Mouse (Mus musculus) R1 (cell line): Measurements from ENCODE around the gene Olfr1377.
A peak's percentile ranks its signal among the peaks of the same experiment; 100 is the strongest.
"Not testable (repeated sequence)": the region's sequence is repeated elsewhere in the genome, so short reads cannot be mapped to it uniquely, and the experiment has no call there.

Source experiments
- DNase-seq: peaks from one replicate; pipeline ENCODE4 v3.0.0-alpha.2; 2018; ENCODE audit warnings: low read depth, low spot score

Olfr1377 gene

GRCm38 (mm10) chr11:50981667-50982066 is at the start of gene Olfr1377:
Gene Olfr1377 (plus strand): TSS chr11:50981967.
- no peak for DNase-seq

- no peak for DNase-seq
Measured at GRCm38 (mm10) chr11:50932040-50932439, 49.7 kb upstream of the Olfr1377 start.

GRCm38 (mm10) chr11:50938435-50938834 is 43.3 kb upstream of the Olfr1377 start:
- no peak for DNase-seq

GRCm38 (mm10) chr11:50939621-50940366 is 42.0 kb upstream of the Olfr1377 start:
- peak; percentile 68 for DNase-seq

- no peak for DNase-seq
Measured at GRCm38 (mm10) chr11:50942386-50942785, 39.4 kb upstream of the Olfr1377 start.

- DNase-seq = no peak
Measured at GRCm38 (mm10) chr11:50943506-50943905, 38.3 kb upstream of the Olfr1377 start, which contains the start of gene 4933414I15Rik. Gene 4933414I15Rik (minus strand): TSS chr11:50943765.

- peak; percentile 35 for DNase-seq
Measured at GRCm38 (mm10) chr11:50952290-50952689, 29.5 kb upstream of the Olfr1377 start.

- DNase-seq = no peak
Measured at GRCm38 (mm10) chr11:50953665-50954064, 28.1 kb upstream of the Olfr1377 start, which contains the start of gene Prop1. Gene Prop1 (minus strand): TSS chr11:50953765.

GRCm38 (mm10) chr11:50964886-50965285 is 16.9 kb upstream of the Olfr1377 start:
- DNase-seq = no peak

- no peak for DNase-seq
Measured at GRCm38 (mm10) chr11:50966230-50966629, 15.5 kb upstream of the Olfr1377 start, which contains the start of gene Olfr1378. Gene Olfr1378 (plus strand): TSS chr11:50966530.

- DNase-seq = peak; percentile 33
Measured at GRCm38 (mm10) chr11:50977216-50977615, 4.6 kb upstream of the Olfr1377 start.

GRCm38 (mm10) chr11:51003296-51003695 is 21.5 kb downstream of the Olfr1377 start, which contains the start of gene Olfr51:
Gene Olfr51 (plus strand): TSS chr11:51003596.
- no peak for DNase-seq

- no peak for DNase-seq
Measured at GRCm38 (mm10) chr11:51011821-51012220, 30.1 kb downstream of the Olfr1377 start.

- DNase-seq = no peak
Measured at GRCm38 (mm10) chr11:51013936-51014335, 32.2 kb downstream of the Olfr1377 start, which contains the start of gene Olfr54. Gene Olfr54 (plus strand): TSS chr11:51014236.

- DNase-seq = no peak
Measured at GRCm38 (mm10) chr11:51016341-51016740, 34.6 kb downstream of the Olfr1377 start.

GRCm38 (mm10) chr11:51026811-51027210 is 45.0 kb downstream of the Olfr1377 start:
- not testable (repeated sequence) for DNase-seq

- not testable (repeated sequence) for DNase-seq
Measured at GRCm38 (mm10) chr11:51029381-51029780, 47.6 kb downstream of the Olfr1377 start.

- no peak for DNase-seq
Measured at GRCm38 (mm10) chr11:51030225-51030624, 48.5 kb downstream of the Olfr1377 start.

- peak; percentile 61 for DNase-seq
Measured at GRCm38 (mm10) chr11:51032851-51033250, 51.1 kb downstream of the Olfr1377 start.

GRCm38 (mm10) chr11:51034141-51034540 is 52.4 kb downstream of the Olfr1377 start:
- DNase-seq = not testable (repeated sequence)

- no peak for DNase-seq
Measured at GRCm38 (mm10) chr11:51035951-51036350, 54.2 kb downstream of the Olfr1377 start.
